Mouse (Mus musculus): ENCODE data around the gene Arrdc2.

GRCm38 (mm10) chr8:70853863-70854262 is 14.3 kb upstream of the Arrdc2 start:
- no peak for TF ChIP-seq CTCF (IDR thresholded peaks at IDR 0.05; ENCODE audit: low read depth, low read length)
- no peak for TF ChIP-seq POLR2A (IDR thresholded peaks at IDR 0.05; ENCODE audit: extremely low read depth, insufficient read depth, low read length)

Measured in liver, adult 2 months (tissue).